Mouse (Mus musculus): ENCODE data around the gene Mcrip1. TPM values are rescaled to one million over a fixed set of nuclear protein-coding genes. Genes with fewer than 3 reads are reported as not detected.

Gene Mcrip1
- polyA plus RNA-seq (2012; rRNA removed) = 25.4 and 28.5 TPM in 2 replicates

DNA sequence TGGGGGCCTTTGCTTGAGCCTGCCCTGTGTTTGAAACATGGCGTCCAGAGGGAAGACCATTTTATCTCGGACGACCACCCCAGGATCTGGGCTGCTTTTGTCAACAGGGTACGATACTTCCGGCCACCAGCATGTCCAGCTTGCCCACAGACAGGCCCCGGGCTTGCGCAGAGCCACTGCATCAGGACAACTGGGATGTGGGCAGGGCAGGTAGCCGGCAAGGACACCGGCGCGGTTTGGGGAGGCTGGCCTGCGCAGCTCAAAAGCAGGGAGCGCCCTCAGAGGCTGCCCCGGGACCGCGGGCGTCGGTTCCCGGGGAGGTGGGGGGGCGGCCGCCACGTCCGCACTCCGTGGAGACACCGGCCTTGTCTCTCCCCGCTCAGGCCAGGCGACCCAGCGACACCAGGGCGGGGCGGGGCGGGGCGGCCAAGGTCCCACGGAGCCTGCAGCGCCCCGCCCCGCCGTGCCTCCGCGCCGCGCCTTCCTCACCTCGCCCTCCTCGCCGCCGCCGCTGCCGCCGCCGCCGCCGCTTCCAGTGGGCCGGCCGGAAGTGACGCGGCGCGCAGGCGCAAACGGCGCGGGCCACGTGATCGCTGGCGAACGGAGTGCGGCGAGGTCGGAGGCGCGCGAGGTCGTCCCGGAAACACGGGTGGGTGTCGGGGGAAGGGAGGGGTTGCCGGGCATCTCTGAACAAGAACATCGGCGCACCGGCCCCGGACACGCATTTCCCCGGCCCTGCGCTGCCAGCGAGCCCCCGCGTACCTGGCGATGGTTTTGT lies at the start of gene Mcrip1:
Gene Mcrip1 (minus strand): TSS at position 560 of the 778 bp plus-strand sequence.

DNA sequence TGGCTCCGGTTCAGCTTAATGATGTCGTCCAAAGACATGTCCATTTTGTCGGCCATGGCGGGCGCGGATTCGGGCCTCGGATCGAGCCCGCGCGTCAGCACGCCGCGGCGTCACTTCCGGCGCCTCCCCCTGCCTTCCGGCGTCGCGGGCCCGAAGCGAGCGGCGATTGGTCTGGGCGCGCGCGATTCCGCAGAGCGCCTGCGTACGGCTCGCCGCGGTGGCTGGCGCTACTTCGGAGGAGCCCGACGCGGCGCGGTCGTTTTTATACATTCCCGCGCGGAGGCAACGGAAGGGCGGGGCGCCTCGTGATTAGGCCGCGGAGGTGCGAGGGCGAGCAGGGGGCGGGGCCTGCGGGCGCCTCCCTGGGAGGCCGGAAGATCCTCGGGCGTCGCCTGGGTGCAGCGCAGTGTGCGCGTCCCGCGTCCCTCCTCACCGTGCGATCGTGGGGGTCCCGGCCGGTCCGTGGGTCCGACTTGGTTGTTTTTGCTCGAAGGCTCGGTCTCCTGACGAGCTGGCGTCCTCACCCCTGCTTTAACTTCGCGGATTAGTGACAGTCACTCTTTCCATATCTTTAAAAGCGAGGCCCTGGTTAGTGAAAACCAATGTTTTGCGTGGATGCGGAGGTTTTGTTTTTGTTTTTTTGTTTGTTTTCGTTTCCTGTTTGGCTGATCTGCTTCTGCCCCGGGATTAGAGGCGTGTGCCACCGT lies 48.9 kb upstream of the Mcrip1 start, which contains the start of the genes Alyref and Anapc11:
Gene Alyref (minus strand): TSS at position 83 of the 707 bp plus-strand sequence.
Gene Anapc11 (plus strand): TSS at position 139 of the 707 bp plus-strand sequence.

DNA sequence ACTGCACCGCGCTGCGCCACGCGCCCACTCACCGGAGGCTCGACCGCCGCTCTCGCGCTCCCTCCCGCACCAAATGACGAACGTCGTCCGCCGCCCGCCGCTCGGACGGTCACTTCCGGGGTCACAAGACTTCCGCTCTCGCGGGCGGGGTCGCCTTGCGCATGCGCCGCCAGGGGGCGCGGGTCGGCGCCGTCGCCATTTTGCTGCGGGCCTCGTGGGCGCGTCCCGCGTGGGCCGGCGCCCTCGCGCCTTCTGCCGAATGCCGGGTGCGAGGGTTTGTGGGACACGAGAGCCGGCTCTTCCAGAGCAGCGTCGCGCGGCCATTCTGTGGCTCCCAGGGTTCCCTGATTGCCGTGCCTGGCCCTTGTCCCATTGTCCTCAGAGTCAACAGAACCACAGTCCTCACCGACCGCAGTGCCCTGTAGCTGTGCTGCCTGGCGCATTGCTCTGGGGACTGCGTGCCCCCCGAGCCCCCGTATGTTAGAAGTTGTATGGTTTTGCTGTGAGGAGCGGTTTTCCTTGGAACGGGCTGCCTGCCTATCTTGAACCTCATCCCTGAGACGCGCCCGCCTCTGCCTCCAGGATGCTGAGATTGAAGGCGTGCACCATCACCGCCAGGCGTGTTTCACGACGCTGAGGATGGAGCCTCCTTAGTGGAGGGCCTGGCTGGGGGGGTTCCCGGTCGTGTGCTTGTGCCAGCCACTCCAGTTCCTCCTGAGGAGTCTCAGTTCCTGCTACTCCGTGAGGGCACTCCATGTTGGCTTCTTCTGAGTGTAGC lies 32.2 kb upstream of the Mcrip1 start, which contains the start of gene Arhgdia:
Gene Arhgdia (minus strand): TSS at position 135 of the 778 bp plus-strand sequence.

DNA sequence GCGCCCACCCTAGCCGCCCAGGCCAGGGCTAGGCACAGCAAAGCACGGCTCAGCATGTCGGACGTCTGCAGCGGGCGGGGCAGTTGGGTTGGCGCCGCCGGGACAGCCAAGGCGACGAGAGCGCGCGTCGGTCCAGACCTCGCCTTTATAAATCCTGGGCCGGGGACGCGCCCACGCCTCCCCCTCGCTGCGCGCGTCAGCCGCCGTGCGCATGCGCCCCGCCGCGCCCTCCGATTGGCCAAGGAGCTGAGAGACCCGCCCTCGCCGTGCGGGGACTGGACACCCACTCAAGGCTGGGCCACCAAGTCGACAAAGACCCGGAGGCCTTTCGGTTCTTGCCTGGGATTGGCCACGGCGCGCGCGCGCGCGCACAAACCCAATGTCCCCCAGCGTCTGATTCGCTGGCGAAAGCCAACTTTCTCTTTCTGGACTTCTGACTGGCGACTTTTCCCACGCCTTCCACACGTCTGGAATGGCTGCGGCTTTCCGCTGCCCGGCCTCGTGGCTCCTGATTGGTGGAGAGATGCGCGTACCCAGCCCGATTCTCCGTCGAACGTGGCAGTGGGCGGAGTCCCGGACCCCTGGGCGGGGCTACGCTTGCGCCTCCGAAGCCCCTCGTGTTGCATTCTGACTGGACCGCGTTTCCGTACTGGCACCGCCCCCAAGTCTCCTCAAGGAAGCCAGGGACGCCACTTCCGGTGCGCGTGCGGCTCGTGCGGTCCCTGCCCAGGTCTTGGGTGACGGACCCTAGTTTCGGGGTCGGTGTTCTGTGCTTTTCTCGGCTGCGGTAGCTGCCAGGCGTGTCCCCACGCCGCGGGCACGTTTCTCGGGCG lies 23.4 kb upstream of the Mcrip1 start, which contains the start of gene P4hb:
Gene P4hb (minus strand): TSS at position 502 of the 833 bp plus-strand sequence.

DNA sequence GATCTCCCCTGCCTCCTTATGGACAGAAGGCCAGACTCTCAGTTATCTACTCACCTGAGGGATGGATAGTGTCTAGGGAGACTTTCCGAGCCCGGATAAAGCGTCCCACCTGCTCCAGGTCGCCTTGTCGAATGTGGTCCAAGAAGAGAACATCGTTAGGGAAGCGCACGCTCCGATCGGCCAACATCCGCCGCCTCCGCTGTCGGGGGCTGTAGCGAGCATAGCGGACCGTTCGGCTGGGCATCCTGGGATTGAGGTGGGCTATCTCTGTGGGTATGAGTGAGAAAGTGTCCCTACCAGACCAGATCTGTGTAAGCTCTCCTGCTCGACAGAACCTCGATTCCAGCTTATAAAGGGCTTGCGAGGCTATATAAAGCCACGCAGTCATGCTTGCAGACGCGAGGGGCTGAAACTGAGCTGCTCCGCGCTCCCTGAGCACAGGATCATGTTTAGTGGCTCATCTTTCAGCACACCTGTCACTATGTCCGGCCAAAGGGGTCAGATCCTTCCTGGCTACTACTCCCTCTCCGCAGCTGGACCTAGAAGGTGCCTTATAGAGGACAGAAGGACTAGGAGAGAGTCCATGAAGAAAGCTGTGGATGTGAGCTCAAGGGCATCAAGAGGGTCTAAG lies 1.4 kb upstream of the Mcrip1 start, which contains the start of gene Ppp1r27:
Gene Ppp1r27 (minus strand): TSS at position 323 of the 631 bp plus-strand sequence.

DNA sequence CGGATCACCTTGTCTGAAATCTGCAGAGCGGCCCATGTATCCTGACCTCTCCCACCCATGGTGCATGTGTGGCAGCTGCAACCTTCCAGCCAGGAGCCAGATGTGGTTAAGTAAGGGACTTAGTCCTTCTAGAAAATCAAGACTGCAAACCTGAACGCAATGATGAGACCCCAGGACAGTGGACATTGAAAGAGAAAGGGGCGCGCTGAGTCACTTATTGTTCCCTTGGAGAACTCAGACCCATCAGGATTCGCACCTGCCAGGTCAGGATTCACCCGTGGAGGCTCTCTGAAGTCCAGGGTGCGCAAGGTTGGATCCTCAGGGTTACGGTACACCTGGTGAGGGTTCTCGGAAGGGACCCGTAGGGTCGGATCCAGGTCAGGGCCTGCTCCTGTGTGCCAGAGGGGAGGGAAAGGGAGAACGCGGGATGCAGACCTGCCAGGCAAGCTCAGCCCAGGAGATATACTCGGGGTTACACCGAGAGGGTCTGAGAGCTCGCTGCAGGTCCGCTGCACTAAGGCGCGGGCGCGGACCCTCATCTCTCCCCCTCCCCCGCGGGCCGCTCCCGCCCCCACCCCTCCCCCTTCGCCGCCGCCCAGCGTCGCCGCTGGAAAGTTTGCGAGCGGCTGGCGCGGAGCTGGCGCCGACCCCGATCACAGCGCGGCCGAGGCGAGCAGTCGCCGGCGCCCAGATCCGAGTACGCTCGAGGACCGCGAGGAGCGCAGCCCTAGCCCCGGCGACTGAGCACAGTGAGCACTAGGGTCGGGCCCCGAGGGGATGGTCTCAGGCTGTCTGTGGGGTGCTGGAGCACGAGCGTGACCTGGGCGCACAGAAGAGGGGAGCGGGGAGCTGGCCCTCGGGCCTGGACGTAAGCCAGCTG lies 19.2 kb downstream of the Mcrip1 start, which contains the start of gene Gcgr:
Gene Gcgr (plus strand): TSS at position 615 of the 880 bp plus-strand sequence.

Other genes with a start within 250 kb of the Mcrip1 start
- gene Actg1, start 201.2 kb downstream of the Mcrip1 start, polyA plus RNA-seq (2012; rRNA removed) = 238 and 303 TPM in 2 replicates
- 0.03 TPM in 1 of 2 replicates, not detected in the other for gene Fscn2, start 188.2 kb downstream of the Mcrip1 start, polyA plus RNA-seq (2012; rRNA removed)
- gene Faap100, start 171.0 kb downstream of the Mcrip1 start, polyA plus RNA-seq (2012; rRNA removed) = 5.3 and 5.7 TPM in 2 replicates
- gene Nploc4, start 112.0 kb downstream of the Mcrip1 start, polyA plus RNA-seq (2012; rRNA removed) = 18.5 and 22.6 TPM in 2 replicates
- 0.03 TPM in 1 of 2 replicates, not detected in the other for gene Tspan10, start 107.1 kb downstream of the Mcrip1 start, polyA plus RNA-seq (2012; rRNA removed)
- gene Pde6g, start 96.2 kb downstream of the Mcrip1 start, polyA plus RNA-seq (2012; rRNA removed) = 0.22 and 0.25 TPM in 2 replicates
- gene Oxld1, start 91.7 kb downstream of the Mcrip1 start, polyA plus RNA-seq (2012; rRNA removed) = 4.2 and 5.3 TPM in 2 replicates
- gene Ccdc137, start 91.6 kb downstream of the Mcrip1 start, polyA plus RNA-seq (2012; rRNA removed) = 15.5 and 17.7 TPM in 2 replicates
- 8.3 and 11.6 TPM in 2 replicates for gene Arl16, start 82.1 kb downstream of the Mcrip1 start, polyA plus RNA-seq (2012; rRNA removed)
- 77.5 and 86.5 TPM in 2 replicates for gene Mrpl12, start 65.1 kb downstream of the Mcrip1 start, polyA plus RNA-seq (2012; rRNA removed)
- 27.2 and 31.8 TPM in 2 replicates for gene Slc25a10, start 57.9 kb downstream of the Mcrip1 start, polyA plus RNA-seq (2012; rRNA removed)
- gene Gcgr, start 19.0 kb downstream of the Mcrip1 start, polyA plus RNA-seq (2012; rRNA removed) = 16.1 and 19.1 TPM in 2 replicates
- gene Ppp1r27, start 1.4 kb upstream of the Mcrip1 start, polyA plus RNA-seq (2012; rRNA removed) = 0.14 TPM in 1 of 2 replicates, not detected in the other
- gene P4hb, start 23.5 kb upstream of the Mcrip1 start, polyA plus RNA-seq (2012; rRNA removed) = 239 and 240 TPM in 2 replicates
- 151 and 168 TPM in 2 replicates for gene Arhgdia, start 31.9 kb upstream of the Mcrip1 start, polyA plus RNA-seq (2012; rRNA removed)
- 112 and 119 TPM in 2 replicates for gene Alyref, start 48.6 kb upstream of the Mcrip1 start, polyA plus RNA-seq (2012; rRNA removed)
- gene Anapc11, start 48.7 kb upstream of the Mcrip1 start, polyA plus RNA-seq (2012; rRNA removed) = 49.9 and 56.0 TPM in 2 replicates
- 4.6 and 5.4 TPM in 2 replicates for gene Npb, start 58.8 kb upstream of the Mcrip1 start, polyA plus RNA-seq (2012; rRNA removed)
- gene Pcyt2, start 68.2 kb upstream of the Mcrip1 start, polyA plus RNA-seq (2012; rRNA removed) = 113 and 125 TPM in 2 replicates
- 27.4 and 30.1 TPM in 2 replicates for gene Sirt7, start 75.5 kb upstream of the Mcrip1 start, polyA plus RNA-seq (2012; rRNA removed)
- 25.1 and 29.7 TPM in 2 replicates for gene Mafg, start 83.9 kb upstream of the Mcrip1 start, polyA plus RNA-seq (2012; rRNA removed)
- 4.4 and 4.5 TPM in 2 replicates for gene Pycr1, start 94.0 kb upstream of the Mcrip1 start, polyA plus RNA-seq (2012; rRNA removed)
- gene Myadml2, start 98.4 kb upstream of the Mcrip1 start, polyA plus RNA-seq (2012; rRNA removed) = 0.14 and 0.28 TPM in 2 replicates
- gene Notum, start 111.4 kb upstream of the Mcrip1 start, polyA plus RNA-seq (2012; rRNA removed) = 0.22 and 0.43 TPM in 2 replicates
- 16.8 and 20.5 TPM in 2 replicates for gene Aspscr1, start 123.2 kb upstream of the Mcrip1 start, polyA plus RNA-seq (2012; rRNA removed)
- gene Cenpx, start 164.0 kb upstream of the Mcrip1 start, polyA plus RNA-seq (2012; rRNA removed) = 61.2 and 66.5 TPM in 2 replicates
- 8.6 and 8.7 TPM in 2 replicates for gene Lrrc45, start 164.2 kb upstream of the Mcrip1 start, polyA plus RNA-seq (2012; rRNA removed)
- 1.3 and 1.4 TPM in 2 replicates for gene Rac3, start 171.7 kb upstream of the Mcrip1 start, polyA plus RNA-seq (2012; rRNA removed)
- 9.4 and 10.1 TPM in 2 replicates for gene Dcxr, start 177.6 kb upstream of the Mcrip1 start, polyA plus RNA-seq (2012; rRNA removed)
- 0.16 TPM in 1 of 2 replicates, not detected in the other for gene Cbr2, start 182.4 kb upstream of the Mcrip1 start, polyA plus RNA-seq (2012; rRNA removed)
- gene Hmga1b, start 213.1 kb upstream of the Mcrip1 start, polyA plus RNA-seq (2012; rRNA removed) = 2.8 and 3.7 TPM in 2 replicates
- gene Rfng, start 234.5 kb upstream of the Mcrip1 start, polyA plus RNA-seq (2012; rRNA removed) = 6.9 and 8.6 TPM in 2 replicates
- 61.2 and 70.7 TPM in 2 replicates for gene Gps1, start 234.5 kb upstream of the Mcrip1 start, polyA plus RNA-seq (2012; rRNA removed)
- gene Dus1l, start 246.7 kb upstream of the Mcrip1 start, polyA plus RNA-seq (2012; rRNA removed) = 30.8 and 33.4 TPM in 2 replicates